Mouse (Mus musculus): ENCODE measurements around the gene Cnih1.
"Not testable (repeated sequence)": the region's sequence is repeated elsewhere in the genome, so short reads cannot be mapped to it uniquely, and the experiment has no call there.

Cnih1 gene

DNA sequence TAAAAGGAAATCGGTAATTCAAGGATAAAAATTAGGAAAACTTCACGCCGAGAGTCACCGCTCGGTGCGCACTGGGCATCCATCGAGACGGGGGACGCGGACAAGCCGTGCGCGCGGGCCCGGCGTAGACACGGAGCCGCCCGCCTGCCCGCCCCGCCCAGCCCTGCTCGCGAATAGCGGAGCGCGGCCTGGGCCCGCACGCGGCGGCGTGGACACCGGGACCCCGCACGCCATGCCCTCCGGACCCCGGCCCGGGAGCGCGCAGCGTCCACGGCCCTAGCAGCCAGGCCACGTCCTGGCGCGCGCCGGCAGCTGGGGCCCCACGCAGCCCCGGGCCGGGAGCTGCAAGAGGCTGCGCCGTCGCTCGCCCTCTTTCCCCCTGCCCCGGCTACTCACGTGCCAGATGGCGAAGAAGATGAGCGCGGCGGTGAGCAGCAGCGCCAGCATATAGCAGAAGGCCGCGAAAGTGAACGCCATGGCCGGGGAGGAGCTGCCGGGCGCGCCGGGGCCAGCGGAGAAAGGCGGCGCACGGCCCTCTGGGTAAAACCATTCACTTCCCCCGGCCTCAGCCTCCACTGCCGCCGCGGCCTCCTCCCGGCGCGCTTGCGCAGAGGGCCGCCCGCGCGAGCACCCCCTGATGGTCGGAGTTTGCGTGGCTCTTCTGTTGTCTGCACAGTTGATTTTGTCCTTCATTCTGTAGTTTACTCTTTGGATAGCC lies at the start of gene Cnih1:
TSS of gene Cnih1 (minus strand) at position 625 of the 718 bp plus-strand sequence.
- in situ Hi-C loops (cut with MboI, MseI): no loop called here

DNA sequence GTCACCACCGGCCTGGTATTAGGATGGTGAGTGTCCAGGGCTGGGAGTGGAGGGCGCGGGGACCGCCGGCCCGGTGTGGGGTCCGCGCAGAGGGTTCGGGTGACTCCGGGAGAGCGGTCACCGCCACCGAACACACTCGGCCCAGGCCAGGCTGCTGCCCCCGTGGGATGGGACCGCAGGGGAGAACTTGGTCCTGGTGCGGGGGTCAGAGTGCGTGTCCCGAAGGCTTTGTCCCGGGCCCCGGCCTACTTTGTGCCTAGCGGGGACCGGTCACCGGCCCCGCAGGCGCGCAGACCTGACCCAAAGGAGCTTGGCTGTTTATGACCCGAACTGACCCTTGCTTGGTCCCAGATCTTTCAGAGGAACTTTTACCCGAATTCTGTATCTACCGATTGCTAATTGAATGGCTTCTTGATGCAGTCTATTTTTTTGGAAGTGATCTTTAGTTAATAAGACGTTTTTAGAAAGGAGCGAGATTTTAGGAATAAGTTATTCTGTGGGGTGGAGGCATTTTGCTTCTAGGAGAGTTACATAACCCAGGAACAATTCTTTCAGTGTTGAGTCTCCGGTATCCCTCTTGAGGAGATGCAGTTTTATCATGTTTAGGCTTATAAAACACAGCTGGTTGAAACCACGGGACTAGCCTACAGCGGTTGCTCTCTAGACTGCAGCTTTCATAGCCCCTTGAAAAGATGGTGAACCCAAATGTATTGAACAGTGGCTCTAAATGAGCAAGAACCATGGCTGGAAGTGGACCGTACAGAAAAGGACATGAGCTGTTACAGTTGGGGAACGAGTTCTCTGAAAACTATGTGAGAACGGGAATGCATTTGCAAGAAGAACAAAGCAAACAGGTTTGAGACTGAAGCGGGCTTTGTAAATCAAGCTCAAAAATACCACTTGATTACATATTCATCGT lies 44.4 kb upstream of the Cnih1 start:
- in situ Hi-C loops (cut with MboI, MseI): no loop called here

DNA sequence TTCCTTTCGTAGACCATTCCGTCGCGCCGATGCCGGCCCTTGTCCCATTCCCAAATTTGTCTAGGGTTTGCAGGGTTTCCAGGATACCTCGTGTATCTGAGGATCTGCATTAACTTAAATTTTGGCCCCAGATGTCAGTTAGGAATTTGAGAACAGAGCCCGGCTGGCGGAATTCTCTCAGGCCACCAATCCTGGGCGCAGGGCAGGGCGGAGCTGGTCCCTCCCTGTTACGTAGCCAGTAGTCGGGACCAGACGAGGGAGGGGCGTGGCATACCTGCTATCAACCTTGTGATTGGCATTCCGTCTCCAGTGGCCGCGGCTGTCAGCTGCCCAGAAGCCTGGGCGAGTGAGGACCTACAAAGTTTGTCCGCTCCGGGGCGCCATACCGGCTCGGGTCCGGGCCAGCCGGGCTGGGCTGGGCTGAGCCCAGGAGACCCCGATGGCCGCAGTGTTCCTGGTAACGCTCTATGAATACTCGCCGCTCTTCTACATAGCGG lies 43.7 kb upstream of the Cnih1 start, which contains the start of gene Cgrrf1:
TSS of gene Cgrrf1 (plus strand) at position 289 of the 497 bp plus-strand sequence.
- in situ Hi-C loops (cut with MboI, MseI): no loop called here

DNA sequence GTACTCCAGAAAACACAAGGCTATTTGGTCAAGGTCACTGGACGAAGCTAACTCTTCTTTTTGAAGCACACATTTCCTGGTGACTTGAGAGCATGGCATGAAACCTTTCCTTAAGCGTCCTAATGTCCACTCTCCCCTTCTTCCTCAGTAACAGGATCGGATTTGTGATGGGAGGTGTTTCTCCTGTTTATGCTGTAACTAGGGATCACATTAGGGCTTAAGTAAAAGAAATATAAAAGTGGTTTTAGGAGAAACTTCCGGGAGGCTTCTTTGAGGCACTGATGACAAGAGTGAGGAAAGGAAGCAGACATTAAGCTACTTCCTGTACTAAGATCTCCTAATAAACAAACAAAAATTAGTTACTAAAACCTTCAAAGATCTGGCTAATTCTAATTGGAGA lies 43.1 kb upstream of the Cnih1 start:
- in situ Hi-C loops (cut with MboI, MseI): no loop called here

DNA sequence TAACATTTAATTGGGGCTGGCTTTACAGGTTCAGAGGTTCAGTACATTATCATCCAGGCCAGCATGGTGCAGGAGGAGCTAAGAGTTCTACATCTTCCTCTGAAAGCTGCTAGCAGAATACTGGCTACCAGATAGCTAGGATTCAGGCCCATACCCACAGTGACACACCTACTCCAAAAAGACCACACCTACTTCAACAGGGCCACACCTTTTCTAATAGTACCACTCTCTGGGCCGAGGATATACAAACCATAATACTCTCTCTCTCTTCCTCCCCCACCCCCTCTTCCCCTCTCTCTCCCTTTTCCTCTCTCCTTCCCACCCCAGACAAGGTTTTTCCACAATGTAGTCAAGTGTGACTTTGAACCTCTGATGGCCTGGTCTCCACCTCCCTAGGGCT lies 39.2 kb upstream of the Cnih1 start:
- in situ Hi-C loops (cut with MboI, MseI): no loop called here

DNA sequence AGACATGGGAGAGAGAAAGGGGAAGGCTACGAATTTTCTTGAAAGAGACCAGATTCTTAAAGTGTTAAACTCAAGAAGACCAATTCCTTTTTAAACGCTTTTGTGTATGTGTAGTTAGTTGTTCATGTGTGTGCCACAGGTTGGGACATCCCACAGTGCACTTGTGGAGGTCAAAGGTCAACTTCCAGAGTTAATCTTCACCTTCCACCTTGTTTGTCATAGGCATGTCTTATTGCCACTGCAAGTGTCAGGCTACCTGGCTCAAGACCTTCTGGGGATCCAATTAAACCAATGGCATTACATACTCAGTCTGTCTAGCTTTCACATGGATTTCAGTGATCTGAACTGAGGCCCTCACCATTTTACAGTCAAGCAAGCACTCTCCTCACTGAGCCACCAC lies 35.8 kb upstream of the Cnih1 start:
- in situ Hi-C loops (cut with MboI, MseI): no loop called here

DNA sequence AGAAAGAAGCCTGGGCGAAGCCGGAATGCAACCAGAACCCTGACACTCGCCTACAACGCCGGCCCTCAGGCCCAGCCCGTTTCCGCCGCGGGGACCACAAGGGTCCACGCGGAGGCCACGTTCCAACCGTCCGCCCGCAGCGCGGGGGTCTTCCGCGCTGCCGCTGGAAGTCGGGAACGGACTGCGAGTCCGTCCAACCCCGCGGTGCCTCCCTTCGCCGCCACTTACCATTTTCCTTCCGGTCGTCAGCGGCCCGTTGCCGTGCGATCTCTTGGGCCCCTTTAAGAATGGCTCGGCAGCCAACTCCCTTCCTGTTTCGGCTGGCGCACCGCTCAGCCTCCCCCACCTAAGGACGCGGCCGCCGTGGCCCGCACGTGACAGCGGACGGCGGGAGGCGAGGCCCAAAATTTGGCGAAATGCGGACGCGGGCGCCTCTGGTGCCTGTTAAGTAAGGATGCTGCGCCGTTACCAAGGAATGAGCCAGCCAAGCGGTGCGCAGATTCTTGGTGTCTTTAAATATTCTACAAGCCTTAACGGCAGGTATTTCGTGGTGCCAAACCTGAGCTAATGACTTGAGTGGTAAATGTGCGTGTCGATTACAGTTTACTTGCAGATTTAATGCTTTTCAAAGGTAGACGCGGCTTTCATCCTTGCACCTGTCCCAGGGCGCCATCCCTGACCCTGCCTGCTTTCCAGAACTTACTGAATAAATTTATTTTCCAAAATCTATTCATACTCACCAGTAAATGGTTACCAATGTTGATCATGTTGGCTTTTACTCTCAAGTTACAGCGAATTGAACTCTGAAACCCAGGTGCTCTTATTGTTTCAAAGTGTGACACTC lies 33.9 kb upstream of the Cnih1 start, which contains the start of gene Gmfb:
TSS of gene Gmfb (minus strand) at position 370 of the 844 bp plus-strand sequence.
- in situ Hi-C loops (cut with MboI, MseI): no loop called here

DNA sequence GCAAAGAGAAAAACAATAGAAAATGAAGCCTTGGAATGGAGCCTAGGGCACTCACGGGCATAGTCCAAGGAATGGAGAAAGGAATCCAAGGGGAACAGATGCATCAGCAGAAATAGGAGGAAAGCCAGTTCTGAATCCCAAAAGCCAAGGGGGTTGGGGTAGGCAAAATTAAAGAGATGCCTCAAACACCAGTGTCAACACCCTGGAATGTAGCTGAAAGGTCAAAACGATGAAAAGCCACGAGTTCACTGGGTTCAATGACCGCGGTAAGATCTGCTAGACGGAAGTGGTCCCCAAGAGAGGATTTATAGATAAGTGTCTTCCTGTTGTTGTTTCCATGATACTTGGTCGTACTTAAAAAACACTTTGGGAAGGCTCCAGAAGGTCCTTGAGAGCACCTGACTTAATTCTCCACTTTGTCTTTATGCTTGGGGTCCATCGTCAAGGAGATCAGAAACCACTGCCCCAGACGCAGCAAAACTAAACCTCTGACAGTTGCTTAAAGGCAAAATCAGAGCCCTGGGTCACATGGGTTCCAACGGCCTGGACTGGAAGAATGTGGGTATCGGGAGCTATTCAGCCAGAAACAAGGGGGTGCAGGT lies 33.2 kb upstream of the Cnih1 start:
- in situ Hi-C loops (cut with MboI, MseI): no loop called here

DNA sequence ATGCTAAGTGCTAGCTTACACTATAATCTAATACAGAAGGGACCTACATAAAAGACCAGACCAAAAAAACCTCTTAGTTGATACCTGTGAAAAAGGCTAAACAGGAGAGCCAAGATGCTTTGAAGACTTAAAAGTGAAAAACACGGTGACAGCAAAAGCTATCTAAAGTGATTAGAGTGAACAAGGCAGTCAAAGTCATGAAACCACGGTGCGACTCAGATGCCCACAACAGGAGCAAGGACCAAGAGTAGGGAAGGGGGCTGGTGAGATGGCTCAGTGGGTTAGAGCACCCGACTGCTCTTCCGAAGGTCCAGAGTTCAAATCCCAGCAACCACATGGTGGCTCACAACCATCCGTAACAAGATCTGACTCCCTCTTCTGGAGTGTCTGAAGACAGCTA lies 31.8 kb upstream of the Cnih1 start:
- in situ Hi-C loops (cut with MboI, MseI): not testable (repeated sequence)

DNA sequence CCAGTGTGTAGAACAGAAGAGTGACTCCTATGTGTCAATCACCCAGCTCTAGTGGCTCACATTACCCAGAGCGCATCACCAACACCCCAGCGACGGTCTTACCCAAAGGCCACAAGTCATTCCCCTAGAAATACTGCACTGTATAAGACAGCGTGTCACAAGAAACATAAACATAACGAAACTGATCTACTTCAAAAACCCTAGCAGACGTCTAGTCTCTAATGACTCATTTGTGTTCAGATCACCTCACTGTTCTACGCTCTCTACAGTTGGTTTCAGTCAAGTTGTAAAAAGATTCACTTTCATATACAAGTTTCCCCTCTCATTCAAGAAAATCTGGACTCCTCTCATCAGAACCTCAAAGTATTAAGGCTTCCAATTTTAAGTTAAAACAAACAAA lies 30.5 kb upstream of the Cnih1 start:
- in situ Hi-C loops (cut with MboI, MseI): no loop called here

DNA sequence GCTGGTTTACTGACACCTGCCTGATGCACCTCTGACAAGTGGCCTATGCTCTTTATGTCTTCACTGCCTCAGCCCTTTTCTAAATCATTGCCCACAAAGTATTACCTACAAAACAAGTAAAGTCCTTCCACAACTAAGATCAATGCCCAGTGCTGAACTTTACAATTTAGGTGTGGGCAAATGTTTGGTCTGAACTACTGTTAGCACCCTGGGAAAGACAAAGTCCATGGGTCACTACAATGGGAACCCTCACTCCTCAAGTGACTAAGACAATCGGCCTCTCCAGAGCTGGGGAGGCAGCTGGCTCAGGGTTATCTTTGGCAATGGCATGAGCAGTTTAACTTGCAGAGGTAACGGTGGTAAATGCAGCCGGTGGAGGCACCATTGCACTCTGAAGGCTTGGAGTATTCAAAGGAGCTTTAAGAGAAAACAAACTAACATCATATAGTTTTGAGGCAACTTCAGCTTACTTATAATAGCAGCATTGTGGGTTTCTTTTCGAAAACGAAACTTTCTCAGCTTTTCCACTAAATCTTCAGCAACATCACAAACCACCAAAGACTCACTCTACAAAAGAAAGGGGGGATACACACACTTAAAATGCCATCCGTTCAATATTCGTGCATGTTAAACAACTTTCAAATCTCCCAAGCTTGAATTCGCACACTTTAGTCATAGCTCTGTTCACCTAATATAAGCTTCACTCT lies 28.9 kb upstream of the Cnih1 start:
- in situ Hi-C loops (cut with MboI, MseI): no loop called here

DNA sequence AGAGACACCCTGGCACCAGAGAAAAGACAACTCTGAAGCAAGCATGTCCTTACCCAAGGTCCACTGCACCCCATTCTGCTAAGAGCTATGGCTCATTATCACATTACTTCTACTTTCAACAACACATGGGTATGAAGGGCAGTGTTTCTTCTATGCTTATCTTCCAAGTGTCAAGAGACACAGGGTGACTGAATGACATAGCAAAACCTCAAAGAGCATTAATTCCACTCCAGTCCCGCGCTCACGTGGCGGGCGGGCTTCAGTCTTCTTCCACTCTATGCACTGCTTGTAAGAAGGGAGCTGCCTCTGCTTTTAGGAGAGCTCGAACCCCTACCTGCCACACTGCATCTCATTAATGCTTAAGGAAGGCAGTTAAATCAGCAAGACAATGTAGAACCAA lies 27.4 kb upstream of the Cnih1 start:
- in situ Hi-C loops (cut with MboI, MseI): no loop called here

DNA sequence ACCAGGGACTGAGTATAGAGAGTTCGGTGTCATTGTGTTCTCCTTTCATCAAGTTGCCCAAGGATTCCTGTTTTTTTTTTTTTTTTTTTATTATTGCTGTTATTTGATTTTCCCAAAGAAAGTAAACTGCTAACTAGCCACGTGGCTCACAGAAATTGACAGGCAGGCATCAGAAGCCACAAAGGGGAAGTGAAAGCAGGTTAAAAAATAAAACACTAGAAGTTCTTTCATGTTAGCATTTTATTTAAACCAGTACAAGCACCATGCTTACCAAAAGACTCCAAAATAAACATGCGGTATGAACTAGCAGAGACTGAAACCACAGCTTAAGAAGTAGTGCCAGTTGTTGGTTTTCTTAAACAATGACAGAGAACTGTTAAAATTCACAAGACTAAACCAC lies 19.7 kb upstream of the Cnih1 start:
- in situ Hi-C loops (cut with MboI, MseI): no loop called here

DNA sequence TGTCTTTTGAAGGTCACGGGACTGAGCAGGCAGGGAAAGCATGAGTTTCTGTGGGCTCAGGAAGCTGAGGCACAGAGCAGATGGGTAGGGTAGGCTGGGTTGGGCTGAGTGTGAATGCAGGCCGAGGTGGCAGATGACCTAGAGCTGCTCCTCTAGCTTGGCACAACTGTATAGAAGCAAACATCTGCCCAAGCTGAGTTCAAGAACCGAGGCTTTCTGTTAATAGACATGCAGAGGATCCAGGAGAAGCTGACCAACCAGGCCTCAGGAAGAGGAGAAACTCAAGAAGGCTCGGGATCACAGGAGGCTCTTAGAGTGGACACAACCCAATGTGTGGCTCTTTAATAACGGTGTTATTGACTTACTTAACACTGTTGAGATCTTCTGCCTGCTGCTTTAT lies 18.0 kb upstream of the Cnih1 start:
- in situ Hi-C loops (cut with MboI, MseI): no loop called here

DNA sequence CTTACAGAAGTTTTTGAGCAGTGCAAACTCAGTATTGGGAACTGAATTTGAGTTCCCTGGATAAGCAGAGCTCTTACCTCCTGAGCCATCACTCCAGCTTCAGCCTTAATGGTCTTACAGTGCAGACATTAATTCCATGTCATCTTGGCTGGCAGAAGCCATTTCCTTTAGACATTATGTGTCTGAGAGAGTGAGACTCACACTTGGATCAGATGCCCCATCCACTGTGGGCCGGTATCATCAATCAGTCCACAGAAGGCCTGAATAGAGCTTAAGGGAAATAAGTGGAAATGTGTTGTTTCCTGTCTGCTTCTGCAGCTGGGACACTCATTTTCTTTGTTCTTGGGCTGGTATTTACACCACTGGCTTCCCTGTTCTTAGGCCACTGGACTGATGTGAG lies 15.6 kb upstream of the Cnih1 start:
- in situ Hi-C loops (cut with MboI, MseI): no loop called here

DNA sequence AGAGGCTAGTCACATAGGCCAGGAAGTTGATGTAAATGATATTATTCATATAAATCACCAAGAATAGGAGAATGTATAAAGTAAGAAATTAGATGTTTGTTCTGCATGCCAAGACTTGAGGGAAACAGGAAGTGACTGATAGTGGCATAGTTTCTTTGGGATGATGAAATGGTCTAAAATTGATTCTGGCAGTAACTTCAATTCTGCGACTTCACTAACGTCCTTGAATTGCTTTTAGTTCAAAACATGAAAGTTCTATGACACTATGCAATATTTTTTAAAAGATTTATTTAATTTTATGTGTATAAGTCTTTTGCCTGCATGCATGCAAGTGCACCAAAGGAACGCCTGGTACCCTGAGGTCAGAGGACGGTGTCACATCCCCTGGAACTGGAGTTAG lies 15.0 kb upstream of the Cnih1 start:
- in situ Hi-C loops (cut with MboI, MseI): no loop called here

DNA sequence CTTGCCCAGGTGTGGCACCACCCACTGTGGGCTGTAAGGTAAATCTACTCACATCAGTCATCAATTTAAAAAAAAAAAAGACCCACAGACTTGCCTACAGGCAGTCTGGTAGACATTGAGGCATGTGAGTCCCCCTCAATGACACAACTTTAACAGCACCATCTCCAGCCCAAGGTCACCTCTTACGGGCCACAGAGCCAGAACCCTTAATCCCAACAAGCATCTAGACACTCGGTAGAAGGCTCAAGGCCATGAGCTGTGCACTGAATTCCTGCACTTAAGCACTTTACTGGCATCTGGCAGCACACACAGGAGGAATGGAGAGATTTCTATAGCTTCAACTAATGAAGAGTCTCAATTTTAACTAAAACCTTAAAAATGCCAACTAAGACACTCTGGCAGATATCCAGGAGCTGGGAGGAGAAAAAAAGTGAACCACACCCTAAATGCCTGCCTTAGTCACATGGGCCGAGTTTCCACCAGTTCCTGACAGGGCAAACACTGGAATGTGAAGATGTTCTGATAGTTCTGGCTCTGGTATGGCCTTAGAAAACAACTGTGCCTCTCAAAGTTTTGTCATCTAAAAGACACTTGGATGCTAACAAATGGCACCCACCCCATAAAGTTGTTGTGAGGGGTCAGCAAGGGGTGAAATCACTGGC lies 12.6 kb upstream of the Cnih1 start:
- in situ Hi-C loops (cut with MboI, MseI): no loop called here

DNA sequence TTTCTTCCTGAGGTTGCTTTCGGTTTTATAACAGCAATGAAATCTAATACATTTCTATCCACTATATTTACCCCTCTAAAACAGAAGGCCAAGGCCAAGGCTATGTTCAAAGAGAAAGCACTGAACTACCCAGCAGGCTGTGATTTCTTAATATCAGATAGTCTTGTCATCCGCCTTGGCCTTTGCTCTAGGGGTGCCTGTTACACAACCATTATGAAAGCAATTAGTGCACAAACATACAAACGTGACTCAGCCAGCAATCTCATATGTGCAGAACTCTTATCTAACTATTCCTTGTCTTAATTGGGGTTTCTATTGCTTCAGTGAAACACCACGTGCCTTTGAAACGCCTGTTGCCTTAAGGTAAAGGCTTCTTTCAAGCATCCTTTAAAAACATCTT lies 5.9 kb upstream of the Cnih1 start:
- in situ Hi-C loops (cut with MboI, MseI): no loop called here

DNA sequence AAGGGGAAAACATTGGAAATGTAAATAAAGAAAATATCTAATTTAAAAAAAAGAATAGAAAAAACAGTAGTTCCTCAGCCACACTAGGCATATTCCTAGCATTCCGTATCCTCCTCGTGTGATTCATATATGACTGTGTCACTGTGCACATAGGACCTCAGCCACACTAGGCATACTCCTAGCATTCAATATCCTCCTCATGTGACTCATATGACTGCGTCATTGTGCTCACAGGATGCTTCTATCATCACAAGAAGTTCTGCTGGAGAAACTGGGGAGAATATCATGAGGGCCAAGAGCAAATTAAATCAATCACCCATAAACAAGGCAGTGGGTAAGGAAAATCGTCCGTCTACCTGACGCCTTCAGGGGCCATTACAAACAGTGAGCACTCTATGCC lies 2.5 kb upstream of the Cnih1 start:
- in situ Hi-C loops (cut with MboI, MseI): no loop called here

DNA sequence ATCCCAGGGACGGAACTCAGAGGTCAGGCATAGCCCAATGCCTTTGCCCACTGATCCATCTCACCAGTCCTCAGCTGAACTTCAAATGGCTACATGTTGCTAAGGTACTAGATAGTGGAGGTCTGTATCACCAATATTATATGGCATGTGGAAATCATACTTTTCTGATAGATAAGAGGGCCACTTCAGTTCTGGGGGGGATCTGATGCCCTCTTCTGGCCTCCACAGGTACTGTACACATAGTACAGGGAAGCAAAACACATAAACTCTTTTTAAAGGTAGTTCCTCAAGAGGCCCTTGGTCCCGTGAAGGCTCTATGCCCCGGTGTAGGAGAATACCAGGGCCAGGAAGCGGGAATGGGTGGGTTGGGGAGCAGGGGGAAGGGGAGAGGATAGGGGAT lies 2.1 kb upstream of the Cnih1 start:
- in situ Hi-C loops (cut with MboI, MseI): no loop called here

Measured in T-helper 2 cell (primary cell).